Mouse (Mus musculus): Measurements from ENCODE around the gene Olfr560.

Olfr560 gene

DNA sequence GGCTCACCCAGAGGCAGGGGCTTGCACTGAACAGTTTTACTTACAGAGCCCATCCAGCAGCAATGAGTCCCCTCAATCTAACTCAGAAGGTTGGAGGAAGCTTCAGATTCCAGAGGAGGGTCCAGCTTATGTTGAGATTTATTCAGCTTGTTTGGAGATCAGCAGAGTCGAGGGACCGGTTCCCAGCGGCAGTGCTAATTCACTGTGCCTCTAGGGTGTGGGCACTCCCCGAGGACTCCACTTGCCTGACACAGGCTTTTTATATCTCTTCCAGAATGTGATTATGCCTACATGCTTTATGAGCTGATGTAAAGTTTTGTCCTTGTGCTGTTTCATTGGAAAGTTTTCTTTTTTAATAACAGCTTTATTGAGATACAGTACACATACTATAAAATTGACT, at the start of gene Olfr560, which contains the start of gene Olfr78:
Olfr560 (minus strand) TSS at position 101 of the 400 bp plus-strand sequence.
Olfr78 (minus strand) TSS at position 206 of the 400 bp plus-strand sequence.
- DNase-seq (ENCODE audit: low read depth, low spot score), result no peak

GRCm38 (mm10) chr7:102803180-102803579, 44.0 kb upstream of the Olfr560 start, which contains the start of gene Olfr564:
Gene Olfr564, plus strand, starts transcription at chr7:102803480.
- DNase-seq (ENCODE audit: low read depth, low spot score), result no peak

DNA sequence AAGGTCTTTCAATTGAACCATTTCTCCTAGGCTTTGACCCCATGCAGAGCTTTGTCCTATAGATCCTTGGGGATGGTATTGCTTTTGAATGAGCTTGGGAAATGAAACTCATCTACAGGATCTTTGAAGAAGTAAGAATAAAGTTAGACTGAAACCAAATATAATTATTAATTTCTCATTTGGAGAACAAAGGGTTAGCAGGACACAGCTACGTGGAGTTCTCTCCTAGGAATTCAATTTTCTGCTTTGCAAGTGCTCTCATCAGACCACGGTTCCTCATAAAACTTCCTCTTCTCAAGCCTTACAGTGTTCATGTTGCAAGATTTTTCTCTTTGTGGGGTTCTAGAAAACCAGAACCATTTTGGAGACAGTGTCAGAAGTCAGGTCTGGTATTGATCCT, 11.8 kb upstream of the Olfr560 start, which contains the start of gene Olfr561:
Olfr561 (plus strand) TSS at position 301 of the 400 bp plus-strand sequence.
- DNase-seq (ENCODE audit: low read depth, low spot score), result no peak

- peak; percentile 12 for DNase-seq (ENCODE audit: low read depth, low spot score)
Observed at GRCm38 (mm10) chr7:102752086-102752485, 7.1 kb downstream of the Olfr560 start.

- DNase-seq (ENCODE audit: low read depth, low spot score), result no peak
Observed at GRCm38 (mm10) chr7:102737705-102738104, 21.5 kb downstream of the Olfr560 start.

- DNase-seq (ENCODE audit: low read depth, low spot score), result no peak
Observed at GRCm38 (mm10) chr7:102733793-102734192, 25.4 kb downstream of the Olfr560 start.

DNA sequence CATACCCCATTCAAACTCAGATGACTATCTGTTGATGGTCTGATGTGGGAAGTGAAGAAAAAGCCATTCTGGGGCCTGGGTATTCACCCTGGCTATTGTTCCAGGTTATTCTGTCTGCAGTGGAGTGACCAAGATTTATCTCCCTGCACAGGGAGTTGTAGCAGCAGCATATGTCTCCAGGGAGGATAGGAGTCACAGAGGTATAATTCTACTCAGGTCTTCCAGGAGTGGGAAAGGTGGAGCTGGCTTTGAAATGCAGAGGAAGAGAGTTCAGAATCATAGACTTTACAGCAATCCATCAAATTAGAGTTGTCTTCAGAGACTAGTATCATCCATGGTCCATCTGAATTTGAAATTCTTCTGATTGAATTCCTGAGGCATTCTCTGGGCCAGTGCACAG, 31.8 kb downstream of the Olfr560 start, which contains the start of gene Olfr559:
Olfr559 (minus strand) TSS at position 101 of the 400 bp plus-strand sequence.
- no peak for DNase-seq (ENCODE audit: low read depth, low spot score)

- DNase-seq (ENCODE audit: low read depth, low spot score), result no peak
Observed at GRCm38 (mm10) chr7:102718970-102719369, 40.2 kb downstream of the Olfr560 start, which contains the start of gene Olfr33. Gene Olfr33, minus strand, starts transcription at chr7:102719070.

- DNase-seq (ENCODE audit: low read depth, low spot score), result no peak
Observed at GRCm38 (mm10) chr7:102701915-102702314, 57.3 kb downstream of the Olfr560 start, which contains the start of gene Olfr558. Gene Olfr558, plus strand, starts transcription at chr7:102702215.

Data from ZHBTc4 (cell line).